Mouse (Mus musculus): ENCODE measurements at regions not wholly inside any gene's neighbourhood (a gene's known extent, or its start where the extent isn't known, plus 50 kb on each side); places are given as distances from the start of the nearest gene placed in this dataset.

DNA sequence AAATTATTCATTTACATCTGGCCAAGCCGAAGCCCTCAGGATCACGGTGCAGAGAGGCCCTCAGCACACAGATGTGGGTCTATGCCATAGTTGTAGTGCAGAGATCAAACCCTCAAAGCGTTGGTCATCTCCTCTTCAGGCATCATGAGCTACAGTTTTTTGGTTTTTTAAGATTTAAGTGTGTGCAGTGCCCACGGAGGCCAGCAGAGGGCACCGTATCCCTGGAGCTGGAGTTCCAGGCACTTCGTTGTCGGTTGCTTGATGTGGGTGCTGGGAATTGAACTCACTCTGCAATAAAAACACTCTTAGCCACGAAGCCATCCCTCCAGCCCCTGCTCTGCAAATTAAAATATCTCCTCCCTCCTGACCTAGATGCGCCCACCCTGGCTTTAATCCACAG lies 58.3 kb upstream of the Tmem132d start:
- no peak for TF ChIP-seq CTCF (IDR thresholded peaks at IDR 0.05; ENCODE audit: borderline replicate concordance, control insufficient read depth, extremely low read depth, insufficient read depth, low read length, poor library complexity)
- no peak for TF ChIP-seq POLR2A (IDR thresholded peaks at IDR 0.05; ENCODE audit: control insufficient read depth, extremely low read depth, insufficient read depth, low read length, poor library complexity)
